Mouse (Mus musculus) embryo, embryonic 10 days (tissue): ENCODE results near the gene Gm31571.
"Not testable (repeated sequence)": the region's sequence is repeated elsewhere in the genome, so short reads cannot be mapped to it uniquely, and the experiment has no call there.

Source experiments
- DNase-seq: peaks from one replicate; pipeline ENCODE4 v3.0.0-alpha.2; 2015; ENCODE audit warnings: low spot score

Gm31571 gene

DNA sequence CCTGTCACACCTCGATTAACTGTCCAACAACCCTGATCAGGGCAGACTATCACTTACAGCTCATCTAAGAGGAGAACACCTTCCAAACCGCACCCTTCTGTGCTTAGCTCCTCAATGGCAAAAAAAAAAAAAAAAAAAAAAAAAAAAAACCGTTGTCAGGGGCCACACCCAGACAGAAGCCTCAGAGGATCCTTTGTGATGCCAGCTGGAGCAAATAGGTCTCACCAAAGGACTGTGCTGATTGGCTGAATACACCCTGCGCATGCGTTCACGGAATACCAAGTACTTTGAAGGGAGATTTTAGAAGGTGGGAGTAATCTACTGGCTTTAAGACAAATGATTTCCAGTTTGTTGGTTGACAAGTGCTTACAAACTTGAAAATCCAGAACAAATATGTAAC is at the start of gene Gm31571:
TSS of gene Gm31571 (minus strand) at position 101 of the 400 bp plus-strand sequence.
- DNase-seq: not testable (repeated sequence)
